Mouse (Mus musculus) layer of hippocampus, postnatal 14 days (tissue): ENCODE data around the gene Olfr541. TPM values are rescaled to one million over a fixed set of nuclear protein-coding genes. Genes with fewer than 3 reads are reported as not detected.
A peak's percentile ranks its signal among the peaks of the same experiment; 100 is the strongest.
"Not testable (repeated sequence)": the region's sequence is repeated elsewhere in the genome, so short reads cannot be mapped to it uniquely, and the experiment has no call there.

Experiments
- DNase-seq, 2 experiments: peaks; one replicate each; pipeline ENCODE4 v3.0.0; 2021 to 2022; ENCODE audit warnings: low spot score in 2 of 2, mixed read lengths in 1 of 2
- long read RNA-seq, 2 experiments: library from polyadenylated mRNA; stranded (forward); transcript quantifications; one replicate each; pipeline ENCODE4 v2.0.0; 2021
- total RNA-seq, 2 experiments: library from RNA; stranded (reverse); gene quantifications; 2 replicates each; pipeline ENCODE4 v1.2.3; 2021

The Olfr541 gene
- total RNA-seq = not detected
- long read RNA-seq, experiment 1 = 0 reads
- long read RNA-seq, experiment 2 = 0 reads

DNA sequence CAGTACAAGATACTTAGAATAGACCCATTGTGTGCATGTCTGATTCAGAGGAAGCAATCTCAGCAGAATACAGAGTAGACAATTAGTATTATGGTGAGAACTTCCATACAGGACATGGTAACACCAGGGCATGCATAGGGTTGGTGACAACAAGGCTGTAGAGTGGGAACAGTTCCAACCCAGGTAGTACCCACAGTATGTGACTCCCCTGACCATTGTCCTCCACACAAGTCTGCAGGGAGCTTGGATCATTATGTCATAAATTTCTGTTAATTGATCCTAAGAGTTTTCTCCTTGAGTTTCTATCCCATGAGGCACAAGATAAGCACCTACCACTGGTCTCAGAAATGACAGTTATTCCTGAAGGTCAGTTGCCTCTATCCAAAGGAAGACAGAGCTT lies at the start of gene Olfr541:
TSS of gene Olfr541 (plus strand) at position 301 of the 400 bp plus-strand sequence.
- DNase-seq = no peak

DNA sequence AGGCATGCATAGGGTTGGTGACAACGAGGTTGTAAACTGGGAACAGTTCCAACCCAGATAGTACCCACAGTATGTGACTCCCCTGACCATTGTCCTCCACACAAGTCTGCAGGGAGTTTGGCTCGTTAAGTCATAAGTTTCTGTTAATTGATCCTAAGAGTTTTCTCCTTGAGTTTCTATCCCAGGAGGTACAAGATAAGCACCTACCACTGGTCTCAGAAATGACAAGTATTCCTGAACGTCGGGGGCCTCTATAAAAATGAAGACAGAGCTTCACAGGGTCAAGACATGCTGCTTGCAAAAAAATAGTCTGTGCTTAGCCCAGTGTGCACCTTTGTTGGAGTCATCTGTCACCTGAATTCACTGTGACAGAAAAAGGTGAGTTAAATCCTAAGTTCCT lies 37.4 kb upstream of the Olfr541 start, which contains the start of gene Olfr539:
TSS of gene Olfr539 (plus strand) at position 301 of the 400 bp plus-strand sequence.
- no peak for DNase-seq

DNA sequence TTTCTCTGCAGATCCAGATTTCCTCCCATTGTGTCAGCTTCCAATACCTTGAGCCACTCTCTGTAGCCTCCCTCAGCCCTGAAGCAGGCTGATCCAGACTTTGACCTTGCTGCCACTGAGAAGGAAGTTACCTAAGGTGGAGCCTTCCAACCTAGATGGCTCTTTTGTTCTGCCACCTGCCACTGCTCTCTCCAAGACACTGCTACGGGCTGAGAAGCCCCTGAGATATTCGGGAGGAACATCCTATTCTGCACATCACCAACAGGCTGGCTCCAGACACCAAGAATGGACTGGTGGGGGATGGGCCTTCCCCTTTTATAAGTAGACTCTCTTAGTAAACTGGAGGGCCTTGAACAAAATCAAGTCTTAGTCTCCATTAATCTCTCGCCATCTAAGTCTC lies 26.4 kb upstream of the Olfr541 start:
- not testable (repeated sequence) for DNase-seq

DNA sequence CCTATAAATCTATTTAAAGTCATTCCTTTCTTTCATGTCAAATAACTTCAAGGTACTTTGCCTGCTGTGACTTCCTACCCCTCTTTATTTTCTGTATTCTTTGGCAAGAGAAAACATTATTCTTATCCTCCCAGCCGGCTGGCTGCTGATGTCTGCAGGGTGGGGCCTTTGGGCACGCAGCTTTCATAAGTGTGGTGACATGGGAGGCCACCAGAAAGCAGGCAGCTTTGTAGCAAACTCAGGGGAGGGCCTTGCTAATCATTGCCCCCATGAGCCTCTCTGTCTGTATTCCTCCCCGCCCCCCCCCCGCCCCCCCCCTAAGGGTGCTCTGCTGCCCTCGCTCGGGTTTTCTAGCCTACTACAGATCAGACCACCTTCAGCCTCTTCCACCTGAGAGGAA lies 21.2 kb upstream of the Olfr541 start:
- DNase-seq = no peak

DNA sequence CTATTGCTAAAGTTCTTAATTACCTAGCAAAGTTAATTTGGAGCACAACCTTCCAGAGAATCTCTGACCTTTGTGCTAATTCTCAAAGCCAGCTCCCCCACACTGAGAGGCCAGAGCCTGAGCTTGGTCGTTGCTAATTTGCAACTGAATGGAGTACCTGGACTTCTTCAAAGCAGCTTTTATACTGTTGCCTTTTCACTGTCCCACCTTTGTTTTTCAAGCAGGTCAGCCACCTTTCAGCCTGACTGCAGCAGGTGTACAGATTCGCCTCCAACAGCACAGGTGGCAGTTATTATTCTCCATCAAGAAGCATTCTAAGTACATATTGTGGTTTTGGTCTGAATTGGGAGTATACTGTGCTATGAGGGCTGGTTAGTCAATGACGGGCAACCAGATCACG lies 17.5 kb upstream of the Olfr541 start:
- not testable (repeated sequence) for DNase-seq

DNA sequence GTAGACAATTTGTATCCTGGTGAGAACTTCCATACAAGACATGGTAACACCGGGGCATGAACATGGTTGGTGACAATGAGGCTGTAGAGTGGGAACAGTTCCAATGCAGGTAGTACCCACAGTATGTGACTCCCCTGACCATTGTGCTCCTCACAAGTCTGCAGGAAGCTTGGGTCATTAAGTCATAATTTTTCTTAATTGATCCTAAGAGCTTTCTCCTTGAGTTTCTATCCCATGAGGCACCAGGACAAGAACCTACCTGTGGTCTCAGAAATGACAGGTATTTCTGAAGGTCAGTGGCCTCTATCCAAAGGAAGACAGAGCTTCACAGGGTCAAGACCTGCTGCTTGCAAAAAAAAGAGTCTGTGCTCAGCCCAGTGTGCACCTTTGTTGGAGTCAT lies 15.4 kb upstream of the Olfr541 start, which contains the start of gene Olfr45:
TSS of gene Olfr45 (plus strand) at position 301 of the 400 bp plus-strand sequence.
- no peak for DNase-seq

DNA sequence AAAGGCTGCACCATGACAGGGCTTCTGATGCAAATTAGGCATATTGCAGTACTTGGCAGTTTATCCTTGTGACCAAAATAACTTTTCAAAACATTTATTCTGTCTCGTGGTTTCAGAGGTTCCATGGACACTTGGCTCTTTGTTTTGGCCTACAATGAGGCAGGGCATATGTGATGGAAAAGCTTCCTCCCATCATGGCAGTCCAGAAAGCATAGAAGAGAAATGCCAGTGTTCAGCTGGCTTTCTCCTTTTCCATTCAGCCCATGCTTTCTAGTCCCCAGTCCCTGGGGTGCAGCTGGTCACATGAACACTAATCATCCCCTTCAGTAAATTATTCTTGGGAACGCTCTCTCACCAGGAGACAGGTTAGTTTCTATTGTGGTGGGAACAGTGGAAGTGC lies 9.3 kb downstream of the Olfr541 start:
- DNase-seq = peak in 1 of 2 experiments; percentile 44

DNA sequence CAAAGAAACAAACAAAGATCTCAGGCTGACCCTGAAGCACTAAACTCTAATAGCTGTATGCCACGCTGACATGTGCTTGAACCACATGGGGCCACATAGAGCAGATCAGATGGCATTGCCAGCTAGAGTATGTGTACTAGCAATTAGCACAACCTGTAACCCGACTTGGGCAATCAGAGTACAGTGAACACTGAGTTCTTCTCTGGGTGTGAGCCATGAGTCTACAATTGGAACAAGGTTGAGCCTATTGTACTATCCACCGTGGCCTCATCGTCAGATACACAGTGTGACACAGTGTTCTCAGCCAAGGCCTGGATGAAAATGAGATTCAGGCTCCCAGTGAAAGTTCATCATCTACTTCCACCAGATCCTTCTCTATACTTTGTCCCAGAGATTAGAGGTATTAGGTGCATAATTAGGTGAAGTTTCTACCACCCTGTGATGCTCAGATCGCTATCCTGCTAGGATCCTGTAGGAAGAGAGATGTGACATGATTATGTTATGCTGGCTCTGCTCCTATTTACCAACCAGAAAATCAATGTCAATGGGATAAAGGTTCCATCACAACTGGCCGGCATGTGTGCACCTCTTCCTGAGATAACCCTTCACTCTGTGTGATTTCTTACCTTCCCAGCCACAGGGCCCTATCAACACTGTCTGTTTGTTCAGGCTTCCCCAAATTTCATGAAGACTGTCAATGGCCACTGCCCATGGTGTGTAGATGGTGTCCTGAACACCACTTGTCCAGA lies 10.6 kb downstream of the Olfr541 start:
- DNase-seq = no peak

DNA sequence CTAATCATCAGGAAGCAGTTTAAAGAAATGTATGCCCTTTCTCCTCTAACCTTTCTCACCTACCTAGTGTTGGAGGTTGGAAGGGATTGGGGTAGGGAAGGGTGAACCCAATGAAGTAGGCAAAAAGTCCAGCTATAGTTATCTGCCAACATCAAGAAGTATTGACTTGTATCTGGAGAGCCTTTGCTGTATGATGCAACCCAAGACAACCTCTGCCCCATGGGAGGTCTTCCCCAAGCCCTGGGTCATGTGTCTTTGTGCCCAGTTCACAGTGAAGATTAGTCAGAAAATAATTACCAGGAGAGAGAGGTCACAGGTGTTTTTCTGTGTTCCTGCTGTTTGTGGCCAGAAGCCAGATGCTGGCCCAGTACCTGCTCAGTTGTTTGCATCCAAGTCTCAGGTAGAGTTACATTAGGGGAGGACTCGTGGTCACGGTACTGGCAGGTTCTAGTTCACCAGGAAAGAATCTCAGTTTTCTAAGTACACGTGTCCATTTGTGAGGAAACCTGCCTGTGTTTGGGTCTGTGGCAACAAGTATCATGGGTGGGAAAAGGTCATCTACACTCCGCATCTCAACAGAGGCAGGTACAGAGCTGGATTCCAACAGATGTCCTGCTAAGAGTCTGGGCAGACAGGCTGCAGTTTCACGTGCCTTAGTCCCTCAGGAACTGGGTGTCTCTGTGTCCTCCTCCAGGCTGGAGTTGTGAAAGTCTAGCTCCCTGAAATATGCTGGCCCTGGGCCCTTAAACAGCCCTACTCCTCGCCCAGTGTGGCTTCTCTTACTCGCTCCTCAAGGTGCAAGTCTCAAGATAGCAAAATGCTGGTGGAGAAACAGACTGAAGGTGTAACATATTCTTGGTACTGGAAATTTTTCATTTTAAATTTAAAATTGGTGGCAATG lies 20.3 kb downstream of the Olfr541 start:
- DNase-seq = no peak

DNA sequence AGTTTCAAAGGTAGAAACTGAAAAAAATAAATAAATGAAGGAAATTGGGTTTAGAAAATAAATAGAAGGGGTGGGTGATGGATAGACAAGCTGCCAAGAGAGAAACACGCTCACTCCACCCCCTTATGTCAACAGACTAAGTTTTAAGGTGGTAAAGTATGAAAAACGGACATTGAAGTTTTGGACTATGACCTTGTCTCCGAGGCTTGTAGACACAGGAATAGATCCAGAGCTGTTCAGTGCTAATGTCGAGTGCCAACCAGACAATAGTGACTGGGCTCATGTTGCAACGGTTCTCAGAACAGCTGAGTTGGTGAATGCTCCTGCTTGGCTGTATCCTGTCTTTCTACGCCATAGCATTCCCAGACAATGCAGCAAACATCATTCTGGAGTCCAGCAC lies 24.0 kb downstream of the Olfr541 start:
- DNase-seq = no peak

DNA sequence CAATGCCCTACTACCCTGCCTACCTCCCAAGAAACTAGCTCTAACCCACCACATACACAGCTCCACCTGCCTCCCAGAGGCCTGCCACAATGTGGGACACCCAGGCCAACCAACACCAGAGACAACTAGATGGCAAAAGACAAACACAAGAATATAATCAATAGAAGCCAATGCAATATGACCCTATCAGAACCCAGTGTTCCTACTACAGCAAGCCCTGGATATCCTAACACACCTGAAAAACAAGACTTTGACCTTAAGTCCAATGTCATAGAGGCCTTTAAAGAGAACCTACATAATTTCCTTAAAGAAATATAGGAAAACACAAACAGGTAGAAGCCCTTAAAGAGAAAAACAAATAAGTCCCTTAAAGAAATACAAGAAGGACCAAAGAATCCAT lies 28.5 kb downstream of the Olfr541 start:
- DNase-seq = no peak

DNA sequence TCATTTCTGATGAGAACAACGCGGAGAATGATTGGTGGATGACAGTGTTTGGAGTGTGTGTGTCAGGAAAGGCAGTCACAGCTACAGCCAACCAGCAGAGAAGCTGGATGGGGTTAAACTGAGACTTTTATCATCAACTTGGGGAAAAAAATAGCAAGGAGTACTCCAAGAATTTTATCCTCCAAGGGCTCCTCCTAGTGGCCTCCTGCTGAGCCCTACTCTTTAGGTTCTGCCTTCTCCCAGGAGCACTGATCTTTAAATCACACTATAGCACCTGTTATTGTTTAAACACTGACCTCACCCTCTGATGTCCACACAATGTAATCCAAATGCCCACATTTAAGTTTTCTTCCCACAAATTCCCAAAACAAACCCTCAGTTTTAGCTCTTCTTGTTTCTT lies 36.1 kb downstream of the Olfr541 start:
- DNase-seq = no peak

DNA sequence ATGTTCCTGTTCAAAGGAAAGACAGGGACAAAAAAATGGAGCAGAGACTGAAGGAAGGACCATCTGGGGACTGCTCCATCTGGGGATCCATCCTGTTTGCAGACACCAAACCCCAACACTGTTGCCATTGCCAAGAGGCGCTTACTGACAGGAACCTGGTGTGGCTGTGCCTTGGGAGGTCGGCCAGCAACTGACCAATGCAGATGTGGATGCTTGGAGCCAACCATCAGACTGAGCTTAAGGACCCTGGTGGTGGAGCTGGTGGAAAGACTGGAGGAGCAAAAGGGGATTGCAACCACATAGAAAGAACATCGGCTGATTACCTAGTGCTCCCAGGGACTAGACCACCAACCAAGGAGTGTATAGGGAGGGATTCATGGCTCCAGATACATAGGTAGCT lies 50.3 kb downstream of the Olfr541 start:
- DNase-seq = peak in 1 of 2 experiments; percentile 7

DNA sequence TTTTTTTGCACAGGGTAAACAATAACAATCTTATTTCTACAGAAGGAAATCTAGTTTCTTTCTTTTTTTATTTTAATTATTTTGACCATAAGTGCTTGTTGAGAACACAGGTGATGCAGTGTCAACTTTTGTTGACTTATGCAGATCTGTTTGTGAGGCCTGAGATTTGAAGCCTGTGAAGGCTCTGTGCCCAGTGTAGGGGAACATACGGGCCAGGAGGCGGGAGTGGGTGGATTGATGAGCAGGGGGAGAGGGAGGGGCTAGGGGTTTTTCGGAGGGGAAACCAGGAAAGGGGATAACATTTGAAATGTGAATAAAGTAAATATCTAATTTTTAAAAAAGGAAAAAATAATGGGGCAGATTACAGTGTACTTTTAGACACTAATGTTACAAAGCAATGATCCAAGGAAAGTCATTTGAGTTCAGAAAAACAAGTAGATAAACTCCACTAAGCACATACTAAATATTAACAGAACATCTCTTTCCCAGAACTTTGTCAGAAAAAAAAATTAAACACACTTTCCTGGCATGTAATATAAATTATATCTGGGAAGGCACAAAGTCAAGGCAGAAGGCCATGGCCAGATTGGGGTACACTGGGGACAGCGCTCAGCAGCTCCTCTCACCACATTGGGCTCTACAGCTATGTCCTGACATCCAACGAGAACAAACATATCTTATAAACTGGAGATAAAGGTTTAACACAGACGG lies 51.2 kb downstream of the Olfr541 start:
- peak in 1 of 2 experiments; percentile 59 for DNase-seq

DNA sequence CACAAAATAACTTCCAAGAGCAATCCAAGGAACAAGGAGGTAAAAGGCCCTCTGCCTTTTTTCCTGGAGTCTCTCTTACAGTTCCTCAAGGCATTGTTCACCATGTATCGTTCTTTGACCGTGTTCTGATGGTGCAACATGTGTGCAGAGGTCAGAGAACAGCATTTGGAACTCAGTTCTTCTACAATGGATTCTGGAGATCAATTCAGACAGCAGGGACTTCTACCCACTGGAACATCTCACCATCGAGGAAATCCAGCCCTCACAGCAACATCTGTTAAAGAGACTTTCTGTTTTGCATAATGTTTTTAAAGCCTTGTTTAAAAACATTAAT lies 51.7 kb downstream of the Olfr541 start:
- DNase-seq = no peak

DNA sequence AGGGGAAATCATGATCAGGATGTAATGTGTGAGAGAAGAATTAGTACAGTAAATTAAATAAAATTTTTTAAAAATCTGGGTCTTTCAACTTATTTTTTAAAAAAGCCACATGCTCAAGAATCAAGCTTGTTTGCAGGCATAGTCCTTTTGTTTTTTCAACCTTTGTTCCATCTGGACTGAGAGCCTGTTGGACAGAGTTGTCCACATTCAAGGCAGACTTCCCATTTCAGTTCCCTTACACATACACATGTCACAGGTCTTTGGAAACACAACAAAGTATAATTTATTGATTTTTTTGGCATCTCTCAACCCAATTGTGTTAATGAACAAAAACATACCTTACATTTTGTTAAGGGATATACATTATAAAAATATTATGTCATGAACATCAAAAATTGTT lies 57.5 kb downstream of the Olfr541 start:
- DNase-seq = no peak

Other genes with a start within 250 kb of the Olfr541 start
- not detected for gene Olfr533, start 233.9 kb upstream of the Olfr541 start, total RNA-seq
- gene Olfr535, start 213.1 kb upstream of the Olfr541 start, total RNA-seq = under 1 TPM; 0.12 to 0.23 TPM
- gene Olfr536, start 189.9 kb upstream of the Olfr541 start, total RNA-seq = not detected
- gene Olfr538, start 129.4 kb upstream of the Olfr541 start, total RNA-seq = not detected
- gene Olfr46, start 96.0 kb upstream of the Olfr541 start, total RNA-seq = under 1 TPM; 0.09 to 0.14 TPM
- gene Olfr61, start 68.3 kb upstream of the Olfr541 start, total RNA-seq = not detected
- not detected for gene Olfr53, start 50.8 kb upstream of the Olfr541 start, total RNA-seq
- under 1 TPM; 0.14 to 0.74 TPM for gene Olfr539, start 37.3 kb upstream of the Olfr541 start, total RNA-seq
- gene Olfr45, start 15.3 kb upstream of the Olfr541 start, total RNA-seq = under 1 TPM; 0.05 to 0.17 TPM
- not detected for gene Cyp2e1, start 66.5 kb downstream of the Olfr541 start, total RNA-seq
- gene Syce1, start 90.6 kb downstream of the Olfr541 start, total RNA-seq = not detected
- 10 to 100 TPM in 1 of 2 experiments, 1 to 10 TPM in 1; 8.0 to 11.2 TPM for gene Zfp941, start 124.9 kb downstream of the Olfr541 start, total RNA-seq
- gene Urah, start 137.8 kb downstream of the Olfr541 start, total RNA-seq = 1 to 10 TPM in 1 of 2 experiments, not detected in 1; 1.0 TPM
- not detected for gene Scgb1c1, start 148.3 kb downstream of the Olfr541 start, total RNA-seq
- not detected for gene Odf3, start 150.5 kb downstream of the Olfr541 start, total RNA-seq
- 1 to 10 TPM in 1 of 2 experiments, not detected in 1; 1.6 TPM for gene Gm45785, start 159.1 kb downstream of the Olfr541 start, total RNA-seq
- gene Ric8a, start 159.7 kb downstream of the Olfr541 start, total RNA-seq = 10 to 100 TPM; 88.2 to 90.6 TPM
- gene Bet1l, start 160.3 kb downstream of the Olfr541 start, total RNA-seq = 10 to 100 TPM; 28.4 to 29.5 TPM
- gene Psmd13, start 184.7 kb downstream of the Olfr541 start, total RNA-seq = 100 to 1,000 TPM; 131 to 135 TPM
- 10 to 100 TPM; 60.2 to 65.6 TPM for gene Sirt3, start 185.0 kb downstream of the Olfr541 start, total RNA-seq
- gene Cox8b, start 203.2 kb downstream of the Olfr541 start, total RNA-seq = 1 to 10 TPM; 1.4 to 1.5 TPM
- under 1 TPM; 0.35 to 0.55 TPM for gene Nlrp6, start 223.6 kb downstream of the Olfr541 start, total RNA-seq
- 1 to 10 TPM; 4.1 to 5.1 TPM for gene Pgghg, start 244.1 kb downstream of the Olfr541 start, total RNA-seq